Mouse (Mus musculus): ENCODE measurements around the gene Zfp346. TPM values are rescaled to one million over a fixed set of nuclear protein-coding genes. Genes with fewer than 3 reads are reported as not detected.

The Zfp346 gene
- total RNA-seq (2023) = 10 to 100 TPM; 31.8 to 34.8 TPM

DNA sequence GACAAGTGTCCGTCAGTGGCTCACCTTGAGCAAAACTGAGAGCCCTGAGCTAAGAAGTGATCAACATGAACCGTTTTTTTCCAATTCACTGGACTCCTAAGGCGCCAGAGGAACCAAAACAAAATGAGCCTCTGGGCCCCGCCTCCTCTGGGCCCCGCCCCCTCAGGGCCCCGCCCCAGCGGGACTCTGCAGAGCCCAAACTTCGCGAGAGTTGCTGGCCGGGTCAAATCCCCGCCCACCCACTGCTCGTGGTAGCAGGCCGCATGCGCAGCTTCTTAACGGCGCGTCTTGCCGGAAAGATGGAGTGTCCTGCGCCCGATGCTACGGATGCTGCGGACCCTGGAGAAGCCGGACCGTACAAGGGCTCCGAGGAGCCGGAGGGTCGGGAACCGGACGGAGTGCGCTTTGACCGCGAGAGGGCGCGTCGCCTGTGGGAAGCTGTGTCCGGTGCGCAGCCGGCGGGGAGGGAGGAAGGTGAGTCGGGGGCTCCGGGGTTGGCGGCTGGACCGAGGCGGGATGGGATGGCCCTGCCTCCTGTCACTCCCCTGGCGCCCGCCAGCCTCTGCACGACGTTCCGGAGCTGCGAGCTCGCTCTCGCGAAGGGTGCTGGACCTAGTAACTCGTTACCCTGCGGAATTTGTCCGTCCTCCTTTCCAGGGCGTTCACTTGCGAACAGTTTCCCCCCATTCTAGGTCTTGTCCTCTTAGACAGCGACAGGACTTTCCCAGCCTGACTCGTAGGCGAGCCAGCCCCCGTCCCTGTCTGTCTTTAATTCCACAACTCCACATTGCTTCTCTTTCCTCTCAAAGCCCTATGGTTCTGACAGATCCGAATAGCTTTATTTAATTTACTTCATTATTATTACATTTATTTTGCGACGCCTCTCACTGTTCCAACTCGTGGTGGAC, at the start of gene Zfp346:
Zfp346 (plus strand) TSS at position 267 of the 908 bp plus-strand sequence.

DNA sequence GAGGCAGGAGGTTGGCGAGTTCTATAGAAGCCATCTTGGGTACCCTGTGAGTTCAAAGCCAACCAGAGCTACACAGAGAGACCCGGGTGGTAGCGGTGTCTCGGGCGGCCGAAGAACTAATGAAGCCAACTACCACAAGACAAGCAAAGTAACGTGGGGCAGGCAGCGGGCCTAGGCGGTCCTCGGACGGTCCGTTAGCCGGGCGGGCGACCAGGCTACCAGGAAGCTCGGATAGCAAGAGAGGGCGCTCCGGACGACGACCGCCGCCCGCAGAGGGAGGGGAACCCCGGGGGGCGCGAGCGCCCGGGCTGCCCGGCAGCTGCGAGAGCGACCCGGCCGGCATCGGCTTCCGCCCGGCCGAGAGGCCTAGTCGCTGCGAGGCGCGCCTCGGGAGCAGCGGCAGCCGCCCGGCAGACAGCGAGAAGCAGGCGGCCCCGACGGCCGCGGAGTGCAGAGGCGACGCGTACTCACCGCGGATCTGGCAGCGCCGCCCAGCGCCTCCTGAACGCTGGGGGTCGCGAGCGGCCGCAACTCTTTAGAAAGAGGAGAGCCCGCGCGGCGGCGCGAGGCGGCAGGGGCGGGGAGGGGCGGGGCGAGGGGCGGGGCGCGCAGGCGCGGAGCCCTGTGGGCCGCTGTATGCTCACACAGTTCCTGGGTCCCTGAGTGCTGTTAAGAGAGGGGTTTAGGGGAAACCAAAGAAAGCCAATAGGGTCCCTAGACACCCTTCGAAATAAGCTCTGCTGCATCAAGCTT, 5.2 kb upstream of the Zfp346 start, which contains the start of gene Uimc1:
Uimc1 (minus strand) TSS at position 575 of the 753 bp plus-strand sequence.

DNA sequence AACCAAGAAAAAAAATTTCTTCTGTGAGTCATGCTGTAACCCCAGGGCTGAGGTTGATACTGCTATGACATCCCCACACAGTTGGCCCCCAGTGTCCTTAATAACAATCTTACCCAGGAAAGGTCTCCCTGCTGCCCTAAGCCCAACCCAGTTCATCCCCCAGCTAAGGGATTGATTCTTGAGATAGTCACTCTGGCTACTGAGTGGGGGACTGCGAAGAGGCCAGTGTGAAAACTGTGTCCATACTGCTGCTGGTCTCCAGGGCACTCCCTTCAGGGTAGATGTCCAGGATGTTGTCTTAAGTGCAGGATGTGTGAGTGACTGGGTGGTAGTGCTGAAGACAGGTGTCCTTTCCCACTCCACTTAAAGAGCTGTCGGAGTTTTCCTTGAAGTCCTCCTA, 28.3 kb downstream of the Zfp346 start, which contains the start of gene Gm17617:
Gm17617 (minus strand) TSS at position 101 of the 400 bp plus-strand sequence.

DNA sequence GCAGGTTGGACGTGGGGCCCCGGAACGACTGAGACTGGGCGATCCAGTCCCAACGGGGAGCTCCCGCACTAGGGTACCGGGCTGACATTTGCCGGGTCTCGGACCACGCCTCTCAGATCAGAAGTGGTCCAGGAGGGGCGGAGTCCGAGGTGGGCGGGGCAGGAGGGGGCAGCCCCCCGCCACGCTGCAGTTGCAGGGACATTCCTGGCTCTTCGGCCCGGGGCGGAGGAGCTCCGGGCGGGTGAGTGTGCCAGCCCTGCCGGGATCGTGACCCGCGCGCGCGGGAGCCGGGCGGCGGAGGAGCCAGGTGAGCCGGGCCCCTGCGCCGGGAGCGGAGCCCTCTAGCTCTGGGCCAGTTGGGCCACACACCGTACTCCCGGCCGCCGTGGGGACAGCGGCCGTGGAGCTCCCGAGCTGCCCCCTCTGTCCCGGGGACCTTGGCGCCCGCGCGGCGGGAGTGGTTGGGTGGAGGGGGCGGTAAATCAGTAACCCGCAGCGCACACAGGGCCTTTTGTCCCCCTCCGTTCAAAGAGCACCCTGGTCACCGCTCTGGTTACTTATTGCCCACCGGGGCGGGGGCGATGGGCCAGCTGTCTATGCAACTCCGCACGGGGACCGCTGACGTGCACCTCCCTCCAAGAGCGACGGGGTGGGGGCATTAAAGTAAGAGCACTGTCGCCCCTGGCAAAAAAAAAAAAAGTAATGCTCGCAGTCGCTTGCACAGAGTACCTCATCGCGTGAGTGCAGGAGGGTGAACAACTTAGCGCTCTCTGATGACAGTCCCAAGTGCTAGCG, 47.7 kb downstream of the Zfp346 start, which contains the start of gene Fgfr4:
Fgfr4 (plus strand) TSS at position 20 of the 795 bp plus-strand sequence.

Other genes starting within 250 kb of the Zfp346 start
- gene Unc5a, start 155.9 kb upstream of the Zfp346 start, total RNA-seq (2023) = 1 to 10 TPM; 1.2 to 4.3 TPM
- gene Hk3, start 83.9 kb upstream of the Zfp346 start, total RNA-seq (2023) = 1 to 10 TPM; 2.0 to 3.9 TPM
- 10 to 100 TPM; 72.1 to 73.5 TPM for gene Uimc1, start 5.0 kb upstream of the Zfp346 start, total RNA-seq (2023)
- gene Gm17617, start 28.2 kb downstream of the Zfp346 start, total RNA-seq (2023) = not detected
- not detected for gene Fgfr4, start 47.3 kb downstream of the Zfp346 start, total RNA-seq (2023)
- gene Nsd1, start 104.5 kb downstream of the Zfp346 start, total RNA-seq (2023) = 100 to 1,000 TPM; 183 to 190 TPM
- gene Prelid1, start 215.2 kb downstream of the Zfp346 start, total RNA-seq (2023) = 100 to 1,000 TPM; 166 to 174 TPM
- 10 to 100 TPM; 49.3 to 51.2 TPM for gene Rab24, start 216.6 kb downstream of the Zfp346 start, total RNA-seq (2023)
- gene Mxd3, start 224.5 kb downstream of the Zfp346 start, total RNA-seq (2023) = 1 to 10 TPM in 1 of 2 experiments, not detected in 1; 2.2 TPM